Mouse (Mus musculus) CH12.LX (cell line): Measurements from ENCODE around the gene Ppan. TPM values are rescaled to one million over a fixed set of nuclear protein-coding genes. Genes with fewer than 3 reads are reported as not detected.

Source experiments
- DNase-seq: peaks from one replicate; pipeline ENCODE4 v3.0.0-alpha.2; 2013; ENCODE audit errors: extremely low read depth
- H3K27ac ChIP-seq: 2 replicates; pipeline ENCODE4 v1.5.1; 2012; ENCODE audit warnings: low read depth, mild to moderate bottlenecking, control low read depth, moderate library complexity; ENCODE audit not compliant: insufficient read depth
- H3K27me3 ChIP-seq: replicated peaks from 2 replicates; pipeline ENCODE3; 2012; ENCODE audit warnings: inconsistent platforms
- H3K36me3 ChIP-seq, 2 experiments: replicated peaks in 1 of 2; 2 replicates each; pipeline versions ENCODE3 to v1.6.1; 2012; ENCODE audit warnings: inconsistent platforms in 1 of 2, low read length in 1 of 2, mild to moderate bottlenecking in 1 of 2, mixed read lengths in 1 of 2, moderate library complexity in 1 of 2; ENCODE audit not compliant: control insufficient read depth in 1 of 2, insufficient read depth in 1 of 2
- H3K4me1 ChIP-seq, 2 experiments: 2 replicates each; pipeline ENCODE4 v1.6.1; 2012; ENCODE audit warnings: inconsistent platforms in 1 of 2, moderate library complexity in 1 of 2; ENCODE audit not compliant: insufficient read depth in 2 of 2, control insufficient read depth in 1 of 2
- H3K4me2 ChIP-seq: 2 replicates; pipeline ENCODE4 v1.6.1; 2012; ENCODE audit warnings: low read depth, mild to moderate bottlenecking, control low read depth; ENCODE audit not compliant: poor library complexity, insufficient read depth, severe bottlenecking
- H3K4me3 ChIP-seq, 3 experiments: fragments of 150-350 bp in 1 of 3; sonication (generic) in 1 of 3; replicated peaks in 1 of 3; 2 replicates each; pipeline versions ENCODE3 to v1.5.1; 2011 to 2012; ENCODE audit warnings: low read depth in 2 of 3, low read length in 2 of 3, mild to moderate bottlenecking in 2 of 3, moderate library complexity in 2 of 3, control low read depth in 1 of 3, improper control_type of control experiment in 1 of 3, inconsistent platforms in 1 of 3, mixed read lengths in 1 of 3; ENCODE audit not compliant: poor library complexity in 1 of 3
- H3K79me2 ChIP-seq: replicated peaks from 2 replicates; pipeline ENCODE4 v1.6.1; 2012; ENCODE audit warnings: mild to moderate bottlenecking, moderate library complexity; ENCODE audit not compliant: control insufficient read depth, poor library complexity, insufficient read depth, severe bottlenecking; ENCODE audit errors: extremely low read depth
- H3K9ac ChIP-seq: 2 replicates; pipeline ENCODE4 v1.6.1; 2012; ENCODE audit warnings: low read depth, mild to moderate bottlenecking, control low read depth, moderate library complexity; ENCODE audit not compliant: insufficient read depth
- H3K9me3 ChIP-seq: replicated peaks from 2 replicates; pipeline ENCODE3; 2012; ENCODE audit warnings: low read length, inconsistent platforms, mixed read lengths
- BHLHE40 ChIP-seq: IDR thresholded peaks from 2 replicates; pipeline ENCODE4 v1.6.1; 2011; ENCODE audit warnings: mild to moderate bottlenecking, low read depth, low read length, improper control_type of control experiment
- CHD1 ChIP-seq: IDR thresholded peaks from 2 replicates; pipeline ENCODE4 v1.6.1; 2012; ENCODE audit warnings: low read depth, low read length, improper control_type of control experiment, inconsistent platforms
- CTCF ChIP-seq, 2 experiments: IDR thresholded peaks in 1 of 2; conservative IDR thresholded peaks in 1 of 2; 2 replicates each; pipeline ENCODE4 v1.5.1; 2011 to 2012; ENCODE audit warnings: low read depth in 2 of 2, low read length in 2 of 2, improper control_type of control experiment in 1 of 2, inconsistent platforms in 1 of 2, mild to moderate bottlenecking in 1 of 2, moderate library complexity in 1 of 2
- E2F4 ChIP-seq: IDR thresholded peaks from 2 replicates; pipeline ENCODE4 v1.6.1; 2011; ENCODE audit warnings: low read depth, low read length, improper control_type of control experiment; ENCODE audit not compliant: insufficient replicate concordance
- ELF1 ChIP-seq: IDR thresholded peaks from 2 replicates; pipeline ENCODE4 v1.6.1; 2014; ENCODE audit warnings: low read depth, mild to moderate bottlenecking, inconsistent platforms, low read length, improper control_type of control experiment
- EP300 ChIP-seq: IDR thresholded peaks from 2 replicates; pipeline ENCODE4 v1.6.1; 2011; ENCODE audit warnings: low read length, improper control_type of control experiment
- ETS1 ChIP-seq: conservative IDR thresholded peaks from 2 replicates; pipeline ENCODE4 v1.6.1; 2012; ENCODE audit warnings: low read depth, mild to moderate bottlenecking, inconsistent platforms, low read length, improper control_type of control experiment, moderate library complexity
- GABPA ChIP-seq: IDR thresholded peaks from 2 replicates; pipeline ENCODE4 v1.6.1; 2012; ENCODE audit warnings: low read depth, low read length, improper control_type of control experiment, inconsistent platforms; ENCODE audit not compliant: insufficient replicate concordance
- HCFC1 ChIP-seq: IDR thresholded peaks from 2 replicates; pipeline ENCODE4 v1.6.1; 2012; ENCODE audit warnings: low read depth, mild to moderate bottlenecking, inconsistent platforms, low read length, improper control_type of control experiment
- JUN ChIP-seq: IDR thresholded peaks from 2 replicates; pipeline ENCODE4 v1.6.1; 2011; ENCODE audit warnings: low read depth, mild to moderate bottlenecking, low read length, improper control_type of control experiment, moderate library complexity; ENCODE audit not compliant: insufficient read depth
- JUND ChIP-seq: conservative IDR thresholded peaks from 2 replicates; pipeline ENCODE4 v1.6.1; 2011; ENCODE audit warnings: low read depth, low read length, improper control_type of control experiment
- KAT2A ChIP-seq: IDR thresholded peaks from 2 replicates; pipeline ENCODE4 v1.6.1; 2012; ENCODE audit warnings: low read length, improper control_type of control experiment, inconsistent platforms; ENCODE audit not compliant: insufficient replicate concordance
- MAFK ChIP-seq: IDR thresholded peaks from 2 replicates; pipeline ENCODE4 v1.6.1; 2011; ENCODE audit warnings: low read length, improper control_type of control experiment; ENCODE audit not compliant: insufficient replicate concordance
- MAX ChIP-seq: IDR thresholded peaks from 2 replicates; pipeline ENCODE4 v1.6.1; 2011; ENCODE audit warnings: low read length, improper control_type of control experiment
- MAZ ChIP-seq: IDR thresholded peaks from 2 replicates; pipeline ENCODE4 v1.6.1; 2012; ENCODE audit warnings: low read depth, mild to moderate bottlenecking, inconsistent platforms, low read length, improper control_type of control experiment, moderate library complexity
- MEF2A ChIP-seq: IDR thresholded peaks from 2 replicates; pipeline ENCODE4 v1.6.1; 2014; ENCODE audit warnings: low read depth, mild to moderate bottlenecking, inconsistent platforms, low read length, improper control_type of control experiment, borderline replicate concordance
- MXI1 ChIP-seq: IDR thresholded peaks from 2 replicates; pipeline ENCODE4 v1.6.1; 2011; ENCODE audit warnings: mild to moderate bottlenecking, low read depth, low read length, improper control_type of control experiment
- MYC ChIP-seq: IDR thresholded peaks from 2 replicates; pipeline ENCODE4 v1.6.1; 2011; ENCODE audit warnings: low read depth, mild to moderate bottlenecking, improper control_type of control experiment, low read length
- NRF1 ChIP-seq: IDR thresholded peaks from 2 replicates; pipeline ENCODE4 v1.6.1; 2014; ENCODE audit warnings: low read depth, mild to moderate bottlenecking, inconsistent platforms, low read length, improper control_type of control experiment, moderate library complexity
- PAX5 ChIP-seq: IDR thresholded peaks from 2 replicates; pipeline ENCODE4 v1.6.1; 2012; ENCODE audit warnings: low read length, inconsistent platforms, mixed read lengths
- POLR2AphosphoS2 ChIP-seq: IDR thresholded peaks from 2 replicates; pipeline ENCODE4 v1.6.1; 2011; ENCODE audit warnings: low read depth, low read length, improper control_type of control experiment
- RAD21 ChIP-seq: IDR thresholded peaks from 2 replicates; pipeline ENCODE4 v1.6.1; 2011; ENCODE audit warnings: low read depth, mild to moderate bottlenecking, low read length, improper control_type of control experiment, moderate library complexity
- SIN3A ChIP-seq: IDR thresholded peaks from 2 replicates; pipeline ENCODE4 v1.6.1; 2012; ENCODE audit warnings: low read length, improper control_type of control experiment, inconsistent platforms
- SMC3 ChIP-seq: IDR thresholded peaks from 2 replicates; pipeline ENCODE4 v1.6.1; 2011; ENCODE audit warnings: low read depth, low read length, improper control_type of control experiment
- TBP ChIP-seq: conservative IDR thresholded peaks from 2 replicates; pipeline ENCODE4 v1.6.1; 2011; ENCODE audit warnings: low read depth, low read length, improper control_type of control experiment
- TCF12 ChIP-seq: IDR thresholded peaks from 2 replicates; pipeline ENCODE4 v1.6.1; 2014; ENCODE audit warnings: low read depth, mild to moderate bottlenecking, inconsistent platforms, low read length, improper control_type of control experiment
- UBTF ChIP-seq: IDR thresholded peaks from 2 replicates; pipeline ENCODE4 v1.6.1; 2012; ENCODE audit warnings: low read depth, mild to moderate bottlenecking, inconsistent platforms, low read length, improper control_type of control experiment, moderate library complexity
- USF1 ChIP-seq: IDR thresholded peaks from 2 replicates; pipeline ENCODE4 v1.6.1; 2014; ENCODE audit warnings: low read depth, mild to moderate bottlenecking, inconsistent platforms, low read length, improper control_type of control experiment
- ZMIZ1 ChIP-seq: IDR thresholded peaks from 2 replicates; pipeline ENCODE4 v1.6.1; 2012; ENCODE audit warnings: low read depth, mild to moderate bottlenecking, inconsistent platforms, low read length, improper control_type of control experiment
- ZNF384 ChIP-seq: IDR thresholded peaks from 2 replicates; pipeline ENCODE4 v1.6.1; 2012; ENCODE audit warnings: low read depth, low read length, improper control_type of control experiment, inconsistent platforms
- dilution Hi-C: fragments of 300-500 bp; cut with MboI; formaldehyde crosslinking; loops from 2 replicates; pipeline ENCODE4 v1.14.3; 2020; ENCODE audit warnings: low sequenced_read_pairs; ENCODE audit not compliant: extremely low pct_unique_long_range_greater_than_20kb, extremely low pct_ligation_motif_present
- in situ Hi-C: fragments of 300-500 bp; cut with MboI; formaldehyde crosslinking; loops from 3 replicates; pipeline ENCODE4 v1.14.3; 2019; ENCODE audit warnings: low sequenced_read_pairs, low pct_ligation_motif_present, low pct_unique_long_range_greater_than_20kb, mixed read lengths
- polyA plus RNA-seq: library from polyadenylated mRNA; unstranded; fragments of >175 nt; gene quantifications from 2 replicates; pipeline ENCODE4 v1.2.1, GENCODE M21; 2012; ENCODE audit warnings: low read depth; ENCODE audit not compliant: insufficient read length
- total RNA-seq, 2 experiments: library from RNA; depleted of rRNA; stranded (reverse); fragments of 300-350 nt in 1 of 2; fragments of >200 nt in 1 of 2; gene quantifications; 2 replicates each; pipeline ENCODE4 v1.2.3; 2012 to 2014

Ppan gene
- total and polyA plus RNA-seq, 3 experiments = 272 to 359 (median 346) TPM

DNA sequence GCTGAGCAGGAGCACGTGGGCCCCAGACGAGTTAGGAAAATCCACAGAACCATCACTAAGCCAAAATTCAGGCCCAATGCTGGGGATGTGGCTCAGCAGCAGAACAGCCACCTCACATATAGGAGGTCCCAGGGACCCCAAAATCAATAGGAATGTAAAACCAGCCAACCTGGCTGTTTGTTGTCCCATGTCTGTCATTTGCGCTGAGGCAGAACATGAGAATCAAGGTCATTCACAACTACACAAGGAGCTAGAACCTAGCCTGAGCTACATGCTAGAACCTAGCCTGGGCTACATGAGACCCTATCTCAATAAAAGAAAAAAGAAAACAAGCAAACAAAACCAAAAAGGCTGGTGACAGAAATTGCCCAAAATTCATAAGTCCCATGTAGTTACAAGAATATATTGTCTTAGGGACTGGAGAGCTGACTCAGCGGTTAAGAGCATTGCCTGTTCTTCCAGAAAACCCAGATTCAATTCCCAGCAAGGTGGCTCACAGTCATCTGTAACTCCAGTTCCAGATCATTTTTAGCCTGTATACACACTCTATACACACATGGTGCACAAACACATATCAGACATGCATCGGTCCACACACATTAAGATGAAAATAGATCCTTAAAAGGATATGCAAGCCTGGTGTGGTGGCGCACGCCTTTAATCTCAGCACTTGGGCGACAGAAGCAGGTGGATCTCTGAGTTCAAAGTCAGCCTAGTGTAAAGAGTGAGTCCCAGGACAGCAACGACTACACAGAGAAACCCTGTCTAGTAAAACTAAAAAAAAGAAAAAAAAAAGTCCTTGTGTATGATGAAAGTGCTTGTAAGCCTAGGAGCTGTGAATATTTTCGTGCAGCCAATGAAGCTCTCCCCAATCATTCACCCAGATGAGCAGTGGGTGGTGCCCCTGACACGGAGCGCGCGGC is 10.6 kb upstream of the Ppan start:
- peak overlapping the region; percentile 55 to 59 (median 57) for H3K4me3 ChIP-seq
- H3K4me1 ChIP-seq = peaks cover 22 to 23% of the 10 kb centered on the region in 2 experiments
- H3K36me3 ChIP-seq = peaks cover 25 to 28% of the 10 kb centered on the region in 2 experiments
- TF ChIP-seq UBTF (no peak), ELF1 (no peak), BHLHE40 (no peak), NRF1 (no peak), ZMIZ1 (peak; percentile 35; the same call in 1 of the 2 replicates), TCF12 (no peak; the same call in 1 of the 2 replicates), KAT2A (no peak), E2F4 (no peak), USF1 (no peak), CTCF (conservative IDR thresholded peaks at IDR 0.05 in 1 of 2, IDR thresholded peaks at IDR 0.05 in 1 of 2; ENCODE audit: low read depth in 2 of 2, low read length in 2 of 2) (no peak), POLR2AphosphoS2 (no peak), RAD21 (no peak; the same call in 1 of the 2 replicates), ETS1 (peak; percentile 33; the same call in 1 of the 2 replicates), MAZ (no peak), TBP (peak; percentile 81), MEF2A (peak; percentile 11; the same call in 1 of the 2 replicates), GABPA (no peak), HCFC1 (no peak), MYC (no peak), CHD1 (no peak), MXI1 (no peak), SIN3A (no peak), MAX (no peak), MAFK (peak; percentile 89), SMC3 (no peak), ZNF384 (peak; percentile 91), JUND (0 out of 2 replicates have a peak, but pooled peaks have one; percentile 25), EP300 (no peak), JUN (no peak), PAX5 (no peak)
- H3K4me2 ChIP-seq = peak overlapping the region; percentile 41; the same call in 1 of the 2 replicates
- H3K79me2 ChIP-seq = no peaks in the 10 kb centered on the region
- dilution Hi-C loops = no loop called here
- peak overlapping the region; percentile 97 for H3K27ac ChIP-seq
- H3K9ac ChIP-seq = peak overlapping the region; percentile 83
- H3K9me3 ChIP-seq = no peaks in the 10 kb centered on the region
- peaks cover 18% of the 10 kb centered on the region for H3K27me3 ChIP-seq
- in situ Hi-C loops = no loop called here
- no peak for DNase-seq
